Mouse (Mus musculus): ENCODE measurements at regions not wholly inside any gene's neighbourhood (a gene's known extent, or its start where the extent isn't known, plus 50 kb on each side); places are given as distances from the start of the nearest gene placed in this dataset.

- H3K4me2 ChIP-seq (ENCODE audit: low read length), result no peak overlapping the region
- H3K9me3 ChIP-seq (ENCODE audit: control insufficient read depth, low read length), result no peaks in the 10 kb centered on the region
- H3K4me1 ChIP-seq (replicated peaks; ENCODE audit: control insufficient read depth, insufficient read depth, low read length), result no peaks in the 10 kb centered on the region
- H3K27me3 ChIP-seq (replicated peaks; ENCODE audit: control insufficient read depth, insufficient read depth, low read length), result no peaks in the 10 kb centered on the region
- H3K36me3 ChIP-seq (ENCODE audit: control insufficient read depth, insufficient read depth), result no peaks in the 10 kb centered on the region
- ATAC-seq, result no peak
- no peak overlapping the region for H3K4me3 ChIP-seq (replicated peaks; ENCODE audit: low read length)
- H3K9ac ChIP-seq (replicated peaks; ENCODE audit: low read depth, low read length), result no peak overlapping the region
- WGBS, result 100% methylated on average over 1 of the region's 1 CpGs
- no peak overlapping the region for H3K27ac ChIP-seq (ENCODE audit: low read length)
Observed at GRCm38 (mm10) chr8:30797341-30797740, 2631.2 kb upstream of the 5930422O12Rik start.

DNA sequence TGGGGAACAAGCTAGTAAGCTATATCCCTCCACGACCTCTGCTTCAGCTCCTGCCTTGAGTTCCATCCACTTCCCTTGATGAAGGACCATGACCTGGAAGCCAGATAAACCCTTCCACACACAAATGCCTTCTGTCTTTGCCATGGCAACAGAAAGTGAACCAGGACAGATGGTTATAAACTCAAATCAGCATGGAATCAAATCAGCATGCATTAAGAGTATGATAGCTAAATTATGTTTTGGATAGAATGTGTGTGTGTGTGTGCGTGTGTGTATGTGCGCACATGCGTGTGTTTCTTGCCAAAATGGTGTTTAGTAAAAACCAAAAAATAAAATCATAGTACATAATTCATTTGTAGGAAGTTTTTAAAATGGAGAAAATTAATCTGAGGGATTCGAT, 2611.5 kb upstream of the 5930422O12Rik start:
- ATAC-seq, result 0 out of 2 replicates have a peak, but pooled peaks have one; percentile 59
- Histone ChIP-seq H3K9me3 (ENCODE audit: control insufficient read depth, low read length) (no peaks in the 10 kb centered on the region), H3K36me3 (ENCODE audit: control insufficient read depth, insufficient read depth) (no peaks in the 10 kb centered on the region), H3K27ac (ENCODE audit: low read length) (no peak overlapping the region), H3K4me1 (replicated peaks; ENCODE audit: control insufficient read depth, insufficient read depth, low read length) (0 out of 2 replicates have a peak, but pooled peaks cover 2% of the 10 kb centered on the region), H3K9ac (replicated peaks; ENCODE audit: low read depth, low read length) (no peak overlapping the region), H3K4me3 (replicated peaks; ENCODE audit: low read length) (no peak overlapping the region), H3K27me3 (replicated peaks; ENCODE audit: control insufficient read depth, insufficient read depth, low read length) (no peaks in the 10 kb centered on the region), H3K4me2 (ENCODE audit: low read length) (no peak overlapping the region)
- 76% methylated on average over 5 of the region's 5 CpGs for WGBS

DNA sequence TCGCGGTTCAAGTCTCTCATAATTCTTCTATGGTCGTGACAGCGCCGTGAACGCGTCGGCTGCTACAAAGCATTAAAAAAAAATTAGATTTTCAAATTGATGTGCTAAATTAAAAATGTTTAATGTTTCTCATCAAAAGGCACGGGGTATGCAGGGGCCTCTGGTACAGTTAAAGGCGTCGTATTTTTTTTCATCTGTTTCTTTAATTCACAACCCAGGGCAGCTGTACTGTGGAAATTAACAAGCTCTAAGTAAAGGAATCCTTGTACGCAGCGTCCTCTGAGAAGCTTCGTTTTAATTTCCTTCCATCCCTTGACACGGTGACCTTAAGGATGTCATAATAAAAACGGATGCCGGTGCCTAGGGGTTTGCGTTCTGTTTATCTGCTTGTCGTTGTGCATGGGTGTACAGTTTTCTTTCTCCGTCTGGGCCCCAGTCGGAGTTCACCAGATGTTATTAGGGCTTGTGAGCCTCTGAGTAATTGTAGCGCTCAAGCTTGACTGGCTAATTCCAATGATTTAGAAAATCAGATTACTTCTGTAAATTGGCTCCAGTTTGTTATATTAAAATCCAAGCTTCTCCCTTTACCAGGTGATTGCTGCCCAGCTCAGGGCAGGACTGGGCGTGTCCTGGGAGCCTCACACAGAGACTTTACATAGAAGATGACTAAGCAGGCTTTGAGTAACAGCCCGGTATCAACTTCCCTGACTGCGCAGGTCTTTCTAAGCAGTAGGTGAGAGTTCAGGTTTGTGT, 2605.5 kb upstream of the 5930422O12Rik start:
- no peak for ATAC-seq
- H3K36me3 ChIP-seq (ENCODE audit: control insufficient read depth, insufficient read depth), result no peaks in the 10 kb centered on the region
- no peaks in the 10 kb centered on the region for H3K9me3 ChIP-seq (ENCODE audit: control insufficient read depth, low read length)
- no peaks in the 10 kb centered on the region for H3K27me3 ChIP-seq (replicated peaks; ENCODE audit: control insufficient read depth, insufficient read depth, low read length)
- no peak overlapping the region for H3K27ac ChIP-seq (ENCODE audit: low read length)
- 66% methylated on average over 25 of the region's 25 CpGs for WGBS
- 0 out of 2 replicates have a peak, but pooled peaks cover 2% of the 10 kb centered on the region for H3K4me1 ChIP-seq (replicated peaks; ENCODE audit: control insufficient read depth, insufficient read depth, low read length)
- no peak overlapping the region for H3K4me2 ChIP-seq (ENCODE audit: low read length)
- no peak overlapping the region for H3K9ac ChIP-seq (replicated peaks; ENCODE audit: low read depth, low read length)
- no peak overlapping the region for H3K4me3 ChIP-seq (replicated peaks; ENCODE audit: low read length)

DNA sequence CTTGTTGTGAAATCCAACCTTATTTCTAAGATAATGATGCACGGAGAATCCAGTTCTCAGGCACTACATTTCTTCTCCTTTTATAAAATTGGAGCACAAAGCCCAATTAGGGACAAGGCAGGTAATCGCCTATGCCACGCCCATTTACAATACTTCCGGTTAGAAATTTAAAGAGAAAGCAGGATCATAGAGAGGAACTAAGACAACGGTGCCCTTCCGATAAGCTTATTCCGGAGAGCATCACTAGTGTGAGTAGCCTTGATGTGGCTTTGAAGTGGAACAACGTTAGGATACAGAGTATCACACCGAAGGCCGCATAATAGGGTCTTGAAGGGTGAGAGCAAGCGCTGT, 2604.9 kb upstream of the 5930422O12Rik start:
- no peaks in the 10 kb centered on the region for H3K27me3 ChIP-seq (replicated peaks; ENCODE audit: control insufficient read depth, insufficient read depth, low read length)
- H3K9ac ChIP-seq (replicated peaks; ENCODE audit: low read depth, low read length), result no peak overlapping the region
- 0 out of 2 replicates have a peak, but pooled peaks cover 2% of the 10 kb centered on the region for H3K4me1 ChIP-seq (replicated peaks; ENCODE audit: control insufficient read depth, insufficient read depth, low read length)
- H3K27ac ChIP-seq (ENCODE audit: low read length), result no peak overlapping the region
- H3K4me3 ChIP-seq (replicated peaks; ENCODE audit: low read length), result no peak overlapping the region
- H3K4me2 ChIP-seq (ENCODE audit: low read length), result no peak overlapping the region
- no peak for ATAC-seq
- no peaks in the 10 kb centered on the region for H3K9me3 ChIP-seq (ENCODE audit: control insufficient read depth, low read length)
- 88% methylated on average over 11 of the region's 11 CpGs for WGBS
- no peaks in the 10 kb centered on the region for H3K36me3 ChIP-seq (ENCODE audit: control insufficient read depth, insufficient read depth)

- no peak overlapping the region for H3K4me2 ChIP-seq (ENCODE audit: low read length)
- no peak overlapping the region for H3K4me3 ChIP-seq (replicated peaks; ENCODE audit: low read length)
- H3K27ac ChIP-seq (ENCODE audit: low read length), result no peak overlapping the region
- H3K4me1 ChIP-seq (replicated peaks; ENCODE audit: control insufficient read depth, insufficient read depth, low read length), result 0 out of 2 replicates have a peak, but pooled peaks cover 2% of the 10 kb centered on the region
- no peaks in the 10 kb centered on the region for H3K27me3 ChIP-seq (replicated peaks; ENCODE audit: control insufficient read depth, insufficient read depth, low read length)
- WGBS, result 89% methylated on average over 4 of the region's 4 CpGs
- H3K36me3 ChIP-seq (ENCODE audit: control insufficient read depth, insufficient read depth), result no peaks in the 10 kb centered on the region
- H3K9me3 ChIP-seq (ENCODE audit: control insufficient read depth, low read length), result no peaks in the 10 kb centered on the region
- H3K9ac ChIP-seq (replicated peaks; ENCODE audit: low read depth, low read length), result no peak overlapping the region
- no peak for ATAC-seq
Observed at GRCm38 (mm10) chr8:30826021-30826420, 2602.5 kb upstream of the 5930422O12Rik start.

DNA sequence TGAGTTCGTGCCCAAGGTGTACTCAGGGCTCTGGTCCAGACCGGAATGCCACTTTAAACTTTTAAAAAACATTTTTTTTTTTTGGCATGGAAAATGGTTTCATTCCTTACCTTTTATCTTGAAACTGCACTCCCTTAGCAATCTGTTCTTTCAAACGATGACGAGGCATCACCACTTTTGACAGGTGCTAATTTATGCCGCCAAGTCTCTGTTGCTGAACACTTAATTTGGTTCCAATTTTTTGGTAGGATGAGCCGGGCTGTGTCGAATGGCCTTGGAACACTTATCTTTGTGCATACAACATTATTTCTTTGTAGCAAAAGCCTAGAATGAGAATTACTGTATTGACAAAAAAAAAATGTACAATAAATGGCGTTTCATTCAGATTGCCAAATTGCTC, 2590.5 kb upstream of the 5930422O12Rik start:
- peak; percentile 72 for ATAC-seq
- H3K27me3 ChIP-seq (replicated peaks; ENCODE audit: control insufficient read depth, insufficient read depth, low read length), result no peaks in the 10 kb centered on the region
- H3K9me3 ChIP-seq (ENCODE audit: control insufficient read depth, low read length), result no peaks in the 10 kb centered on the region
- H3K27ac ChIP-seq (ENCODE audit: low read length), result no peak overlapping the region
- H3K4me3 ChIP-seq (replicated peaks; ENCODE audit: low read length), result no peak overlapping the region
- 45% methylated on average over 8 of the region's 8 CpGs for WGBS
- no peak overlapping the region for H3K9ac ChIP-seq (replicated peaks; ENCODE audit: low read depth, low read length)
- no peaks in the 10 kb centered on the region for H3K36me3 ChIP-seq (ENCODE audit: control insufficient read depth, insufficient read depth)
- H3K4me1 ChIP-seq (replicated peaks; ENCODE audit: control insufficient read depth, insufficient read depth, low read length), result peaks cover 6% of the 10 kb centered on the region; the same call in 1 of the 2 replicates
- H3K4me2 ChIP-seq (ENCODE audit: low read length), result no peak overlapping the region

DNA sequence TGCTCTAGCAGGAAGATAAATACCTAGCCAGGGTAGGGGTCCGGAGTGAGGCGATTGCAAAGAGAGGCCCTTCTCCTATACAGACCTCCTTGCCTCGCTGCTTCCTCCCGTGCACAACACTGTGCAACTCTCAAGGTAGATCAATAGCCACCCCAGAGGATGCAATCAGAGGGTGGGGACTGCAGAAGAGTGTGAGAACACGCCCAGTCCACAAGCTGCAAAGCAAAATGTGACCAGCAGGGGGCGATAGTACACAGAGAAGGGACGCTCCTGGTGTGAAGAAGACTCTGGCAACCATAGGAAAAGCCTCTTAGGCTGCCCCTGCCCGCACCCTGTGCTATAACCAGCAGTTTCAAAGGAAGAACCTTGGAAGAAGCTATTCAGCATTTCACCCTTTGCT, 2588.4 kb upstream of the 5930422O12Rik start:
- Histone ChIP-seq H3K9me3 (ENCODE audit: control insufficient read depth, low read length) (no peaks in the 10 kb centered on the region), H3K4me3 (replicated peaks; ENCODE audit: low read length) (no peak overlapping the region), H3K27ac (ENCODE audit: low read length) (no peak overlapping the region), H3K27me3 (replicated peaks; ENCODE audit: control insufficient read depth, insufficient read depth, low read length) (no peaks in the 10 kb centered on the region), H3K36me3 (ENCODE audit: control insufficient read depth, insufficient read depth) (no peaks in the 10 kb centered on the region), H3K4me1 (replicated peaks; ENCODE audit: control insufficient read depth, insufficient read depth, low read length) (peaks cover 6% of the 10 kb centered on the region; the same call in 1 of the 2 replicates), H3K9ac (replicated peaks; ENCODE audit: low read depth, low read length) (no peak overlapping the region), H3K4me2 (ENCODE audit: low read length) (no peak overlapping the region)
- WGBS, result 32% methylated on average over 8 of the region's 8 CpGs
- peak; percentile 69 for ATAC-seq

DNA sequence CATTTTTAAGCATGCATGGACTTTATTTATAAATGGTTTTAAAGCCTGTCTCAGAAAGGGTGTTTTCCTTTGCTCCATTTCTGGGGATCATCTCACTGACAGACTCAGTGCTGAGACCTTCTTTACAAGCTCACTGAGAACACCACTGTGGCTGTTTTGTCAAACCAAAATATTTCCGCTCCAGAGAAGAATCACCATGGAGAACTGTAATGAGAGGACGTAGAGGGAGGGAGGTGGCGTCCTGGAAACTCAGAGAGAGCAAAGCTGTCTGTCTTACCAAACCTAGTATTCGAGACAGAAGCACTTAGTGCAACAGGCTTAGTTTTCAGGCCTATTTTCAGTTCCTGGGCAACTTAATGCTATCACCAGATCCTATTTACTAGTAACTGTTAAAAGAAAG, 2565.5 kb upstream of the 5930422O12Rik start:
- no peak overlapping the region for H3K4me3 ChIP-seq (replicated peaks; ENCODE audit: low read length)
- 8% methylated on average over 4 of the region's 4 CpGs for WGBS
- H3K4me2 ChIP-seq (ENCODE audit: low read length), result no peak overlapping the region
- H3K4me1 ChIP-seq (replicated peaks; ENCODE audit: control insufficient read depth, insufficient read depth, low read length), result no peaks in the 10 kb centered on the region; the same call in 1 of the 2 replicates
- peak; percentile 40; the same call in 1 of the 2 replicates for ATAC-seq
- H3K27me3 ChIP-seq (replicated peaks; ENCODE audit: control insufficient read depth, insufficient read depth, low read length), result no peaks in the 10 kb centered on the region
- no peaks in the 10 kb centered on the region for H3K9me3 ChIP-seq (ENCODE audit: control insufficient read depth, low read length)
- H3K36me3 ChIP-seq (ENCODE audit: control insufficient read depth, insufficient read depth), result no peaks in the 10 kb centered on the region
- H3K9ac ChIP-seq (replicated peaks; ENCODE audit: low read depth, low read length), result no peak overlapping the region
- no peak overlapping the region for H3K27ac ChIP-seq (ENCODE audit: low read length)

GRCm38 (mm10) chr8:30906044-30906695, 2522.3 kb upstream of the 5930422O12Rik start:
- H3K9me3 ChIP-seq (ENCODE audit: control insufficient read depth, low read length), result no peaks in the 10 kb centered on the region
- H3K9ac ChIP-seq (replicated peaks; ENCODE audit: low read depth, low read length), result no peak overlapping the region
- no peaks in the 10 kb centered on the region for H3K36me3 ChIP-seq (ENCODE audit: control insufficient read depth, insufficient read depth)
- no peak overlapping the region for H3K27ac ChIP-seq (ENCODE audit: low read length)
- H3K4me1 ChIP-seq (replicated peaks; ENCODE audit: control insufficient read depth, insufficient read depth, low read length), result no peaks in the 10 kb centered on the region
- H3K27me3 ChIP-seq (replicated peaks; ENCODE audit: control insufficient read depth, insufficient read depth, low read length), result no peaks in the 10 kb centered on the region
- peak; percentile 62 for ATAC-seq
- 78% methylated on average over 11 of the region's 11 CpGs for WGBS
- H3K4me3 ChIP-seq (replicated peaks; ENCODE audit: low read length), result no peak overlapping the region
- no peak overlapping the region for H3K4me2 ChIP-seq (ENCODE audit: low read length)
